Mouse (Mus musculus): ENCODE measurements at regions not wholly inside any gene's neighbourhood (a gene's known extent, or its start where the extent isn't known, plus 50 kb on each side); places are given as distances from the start of the nearest gene placed in this dataset.

DNA sequence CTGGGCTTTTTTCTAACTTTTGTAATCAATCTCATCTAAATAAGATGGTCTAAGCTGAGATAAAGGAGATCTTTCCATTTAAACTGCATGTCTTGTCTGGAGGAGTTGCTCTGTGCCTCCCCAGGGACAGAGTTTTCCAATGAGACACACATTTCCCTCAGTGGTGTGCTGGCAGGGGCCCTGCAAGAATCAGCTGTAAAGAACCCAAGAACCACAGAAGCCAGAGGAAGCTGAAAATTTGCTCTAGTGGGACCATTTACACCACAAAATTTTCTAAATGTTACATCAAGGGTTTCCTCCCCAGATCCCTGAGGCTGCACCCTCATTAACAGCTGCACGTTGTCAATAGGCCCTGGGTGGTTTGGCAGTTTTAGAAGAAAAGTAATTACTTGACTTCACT, 301.0 kb upstream of the Ttc14 start:
- Histone ChIP-seq H3K4me3 (no peak overlapping the region), H3K27ac (no peak overlapping the region)
- intact Hi-C loops (cut with DNase I): no loop called here
- TF ChIP-seq CTCF (IDR thresholded peaks at IDR 0.05): no peak
- no peak for DNase-seq (ENCODE audit: extremely low spot score in 1 of 2, low spot score in 2 of 2)

DNA sequence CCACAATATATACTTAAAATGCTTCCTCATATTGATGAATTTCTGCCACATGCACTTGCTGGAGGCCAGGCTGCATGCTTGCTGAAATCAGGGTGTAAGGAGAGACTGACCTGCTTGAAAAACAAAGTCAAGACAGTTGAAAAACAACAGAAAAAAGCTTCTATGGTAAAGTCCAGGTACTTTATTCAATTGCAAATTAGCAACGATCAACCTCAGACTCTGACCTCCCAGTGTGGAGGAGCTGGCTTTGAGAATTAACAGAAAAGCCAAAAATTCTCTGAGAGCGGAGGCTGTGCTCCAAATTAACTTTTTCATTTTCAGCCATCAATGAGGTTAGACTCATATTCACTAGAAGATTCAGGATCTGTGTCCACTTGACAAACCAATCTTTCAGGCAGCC, 291.4 kb upstream of the Ttc14 start:
- Histone ChIP-seq H3K4me3 (no peak overlapping the region), H3K27ac (no peak overlapping the region)
- no peak for TF ChIP-seq CTCF (IDR thresholded peaks at IDR 0.05)
- intact Hi-C loops (cut with DNase I): no loop called here
- no peak for DNase-seq (ENCODE audit: extremely low spot score in 1 of 2, low spot score in 2 of 2)

DNA sequence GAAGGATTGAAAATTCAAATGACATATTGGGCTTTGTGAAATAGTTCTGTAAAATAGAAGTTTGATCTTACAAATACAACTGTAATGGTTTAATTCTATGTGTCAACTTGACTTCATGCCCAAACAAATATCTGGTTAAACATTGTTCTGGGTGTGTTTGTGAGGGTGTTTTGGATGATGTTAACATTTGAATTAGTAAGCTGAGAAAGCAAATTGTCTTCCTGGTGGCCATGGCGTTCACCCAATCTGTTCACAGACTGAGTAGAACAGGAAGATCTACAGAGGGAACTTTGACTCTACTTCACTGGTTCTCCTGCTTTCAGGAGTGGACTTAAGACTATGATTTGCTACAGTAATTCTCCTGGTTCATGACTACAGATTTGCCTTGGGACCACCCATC, 255.5 kb upstream of the Ttc14 start:
- Histone ChIP-seq H3K27ac (no peak overlapping the region), H3K4me3 (no peak overlapping the region)
- no peak for DNase-seq (ENCODE audit: extremely low spot score in 1 of 2, low spot score in 2 of 2)
- TF ChIP-seq CTCF (IDR thresholded peaks at IDR 0.05): no peak
- intact Hi-C loops (cut with DNase I): loop anchor here (5.0 to 10.0 kb wide), 3 partner anchors 198 to 399 kb away; partner anchors contain the start of gene Pex5l

DNA sequence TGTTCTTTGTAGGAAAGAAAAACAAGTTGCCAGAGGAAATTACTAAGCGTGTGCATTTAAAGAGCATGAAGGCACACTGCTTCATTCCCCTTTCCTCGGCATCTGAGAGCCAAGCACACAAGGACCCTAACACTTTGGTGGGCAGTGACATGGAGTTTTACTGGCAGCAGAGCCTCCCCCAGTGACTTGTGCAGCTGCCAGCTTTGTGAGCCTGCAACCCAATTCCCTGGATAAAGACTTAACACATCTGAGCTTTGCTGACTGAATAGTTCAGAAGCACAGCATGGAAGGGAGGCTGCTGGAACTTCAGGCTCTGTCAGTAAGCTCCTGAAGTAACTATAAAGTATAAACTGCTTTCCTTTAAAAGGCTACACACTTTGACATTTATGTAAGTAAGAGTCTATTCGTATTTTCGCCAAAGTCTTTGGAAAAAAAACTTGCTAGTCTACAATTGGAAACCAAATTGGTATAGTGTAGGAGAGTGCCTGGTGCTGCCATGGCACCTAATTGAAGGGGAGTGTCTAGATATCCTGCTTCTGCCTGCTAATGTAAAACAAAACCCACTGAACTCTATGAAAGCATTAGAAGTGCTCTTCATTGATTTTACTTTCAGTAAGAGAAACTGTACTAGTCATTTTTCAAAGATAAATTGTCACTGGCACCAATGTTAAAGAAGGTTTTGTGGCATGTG, 236.8 kb upstream of the Ttc14 start:
- DNase-seq (ENCODE audit: extremely low spot score in 1 of 2, low spot score in 2 of 2): peak in 1 of 2 experiments; percentile 15

DNA sequence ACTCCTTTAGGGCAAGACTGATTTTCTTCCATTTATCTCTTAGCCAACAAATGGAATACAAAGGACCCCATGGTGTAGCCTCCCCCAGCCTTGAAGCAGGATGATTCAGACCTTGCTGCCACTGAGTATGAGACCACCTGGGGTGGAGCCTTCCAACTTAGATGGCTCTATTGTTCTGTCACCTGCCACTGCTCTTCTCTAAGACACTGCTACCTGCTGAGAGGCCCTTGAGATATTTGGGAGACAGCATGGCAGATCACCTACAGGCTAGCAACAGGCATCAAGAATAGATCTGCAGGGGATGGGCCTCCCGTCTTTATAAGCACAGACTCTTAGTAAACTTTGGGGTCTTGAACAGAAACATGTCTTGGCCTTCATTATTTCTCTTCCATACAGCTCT, 219.0 kb upstream of the Ttc14 start:
- no peak for TF ChIP-seq CTCF (IDR thresholded peaks at IDR 0.05)
- intact Hi-C loops (cut with DNase I): no loop called here
- Histone ChIP-seq H3K4me3 (no peak overlapping the region), H3K27ac (no peak overlapping the region)
- no peak for DNase-seq (ENCODE audit: extremely low spot score in 1 of 2, low spot score in 2 of 2)

More for the DNA sequence above, 236.8 kb upstream of the Ttc14 start:
- intact Hi-C loops (cut with DNase I): no loop called here
- TF ChIP-seq CTCF (IDR thresholded peaks at IDR 0.05): no peak
- no peak overlapping the region for H3K4me3 ChIP-seq
- 0 out of 2 replicates have a peak overlapping the region, but pooled peaks have one; percentile 12 for H3K27ac ChIP-seq

DNA sequence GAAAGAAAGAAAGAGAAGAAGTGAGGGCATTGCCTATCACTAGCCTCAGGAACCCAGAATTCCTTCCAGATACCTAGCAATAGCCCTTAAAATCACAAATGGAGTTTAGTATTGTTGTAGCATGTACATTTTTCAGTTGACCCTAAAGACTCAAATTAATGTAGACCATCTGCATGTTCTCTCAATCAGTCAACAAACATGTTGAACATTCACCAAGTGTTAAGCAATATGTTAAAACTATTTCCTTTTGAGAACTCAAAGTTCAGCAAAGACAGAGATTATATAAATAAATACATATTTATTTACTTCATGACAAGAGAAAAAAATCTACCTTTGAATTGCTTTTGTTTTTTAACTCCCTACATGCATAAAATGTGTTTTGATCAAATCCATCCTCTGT, 185.4 kb upstream of the Ttc14 start:
- no peak overlapping the region for H3K4me3 ChIP-seq
- no peak for DNase-seq (ENCODE audit: extremely low spot score in 1 of 2, low spot score in 2 of 2)
- no peak overlapping the region for H3K27ac ChIP-seq
- TF ChIP-seq CTCF (IDR thresholded peaks at IDR 0.05): no peak
- intact Hi-C loops (cut with DNase I): no loop called here

DNA sequence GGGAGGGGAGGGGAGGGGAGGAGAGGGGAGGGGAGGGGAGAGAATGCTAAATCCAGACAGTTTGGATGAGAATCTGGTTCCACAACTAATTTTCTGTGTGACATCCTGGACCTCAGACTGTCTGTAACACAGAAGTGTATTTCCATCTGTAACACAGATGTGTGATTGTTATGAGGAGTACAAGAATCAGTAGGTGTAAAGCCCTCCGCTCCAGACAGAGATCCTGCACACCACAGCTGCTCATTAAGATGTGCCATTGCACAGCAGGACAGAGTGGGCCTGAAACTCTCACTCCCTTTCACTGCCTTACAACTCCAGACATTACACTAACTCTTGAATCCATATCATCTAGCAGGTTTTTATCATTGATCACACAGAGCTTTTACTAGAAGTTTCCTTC, 182.8 kb upstream of the Ttc14 start:
- no peak for DNase-seq (ENCODE audit: extremely low spot score in 1 of 2, low spot score in 2 of 2)
- no peak overlapping the region for H3K27ac ChIP-seq
- TF ChIP-seq CTCF (IDR thresholded peaks at IDR 0.05): no peak
- no peak overlapping the region for H3K4me3 ChIP-seq
- intact Hi-C loops (cut with DNase I): no loop called here

DNA sequence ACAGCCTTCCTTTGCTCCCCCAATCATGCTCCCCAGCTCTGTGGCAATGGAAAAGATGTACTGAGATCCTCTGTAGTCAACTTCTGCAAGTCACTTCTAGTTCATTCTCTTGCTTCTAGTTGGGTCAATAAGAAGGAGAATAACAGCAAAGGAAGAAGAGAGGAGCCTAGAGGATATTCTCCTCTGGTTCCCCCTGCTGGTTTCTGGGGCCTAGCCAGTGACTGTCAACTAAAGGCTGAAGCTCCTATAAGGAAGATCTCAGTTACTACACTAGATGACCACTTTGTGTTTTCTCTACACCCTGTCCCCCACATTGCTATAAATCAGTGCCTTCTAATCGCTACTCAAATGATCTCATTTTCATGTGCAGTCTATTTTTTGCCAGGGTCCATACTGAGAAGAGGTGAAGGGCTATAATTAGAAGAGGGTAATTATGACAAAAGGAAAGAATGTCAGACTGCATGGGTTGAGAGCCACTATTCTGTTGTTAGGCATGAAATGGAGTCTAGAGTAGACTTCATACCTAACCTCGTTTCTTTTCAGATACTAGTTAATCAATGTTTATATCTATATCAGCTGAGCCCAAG, 166.6 kb upstream of the Ttc14 start:
- intact Hi-C loops (cut with DNase I): no loop called here
- DNase-seq (ENCODE audit: extremely low spot score in 1 of 2, low spot score in 2 of 2): no peak
- Histone ChIP-seq H3K4me3 (no peak overlapping the region), H3K27ac (no peak overlapping the region)
- peak; percentile 25 for TF ChIP-seq CTCF (IDR thresholded peaks at IDR 0.05)

DNA sequence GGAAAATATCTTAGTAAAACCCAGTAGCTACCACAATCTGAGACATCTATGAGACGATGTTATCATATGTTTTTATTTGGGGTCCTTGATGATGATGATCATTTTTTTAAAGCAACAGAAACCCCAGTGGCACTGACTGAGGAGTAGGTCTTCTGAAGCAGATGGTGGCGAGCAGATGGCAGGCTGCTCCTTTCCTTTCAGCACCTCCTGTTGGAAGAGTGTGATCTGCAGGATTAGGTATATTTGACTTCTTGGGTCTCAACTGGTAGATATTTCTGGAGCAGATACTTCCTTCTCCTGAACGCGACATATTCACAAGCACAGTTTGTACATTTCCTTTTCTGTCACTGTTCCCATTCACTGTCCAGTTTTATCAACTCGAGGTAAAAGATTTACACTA, 141.0 kb upstream of the Ttc14 start:
- intact Hi-C loops (cut with DNase I): loop anchor here (5.0 kb wide), 2 partner anchors 261 to 351 kb away; no protein-coding TSS in a partner anchor

More for the DNA sequence above, 141.0 kb upstream of the Ttc14 start:
- TF ChIP-seq CTCF (IDR thresholded peaks at IDR 0.05): no peak; the same call in 1 of the 2 replicates
- peak; percentile 9 to 44 for DNase-seq (ENCODE audit: extremely low spot score in 1 of 2, low spot score in 2 of 2)
- no peak overlapping the region for H3K4me3 ChIP-seq
- peak overlapping the region; percentile 61 for H3K27ac ChIP-seq

Data from left cerebral cortex, adult 2 months (tissue).